Mouse (Mus musculus) kidney, postnatal 36 days (tissue): Measurements from ENCODE around the gene Dusp18.

Source experiments
- DNase-seq, 2 experiments: peaks; one replicate each; pipeline ENCODE4 v3.0.0; 2021 to 2022; ENCODE audit warnings: mixed read lengths in 2 of 2

Dusp18 gene

DNA sequence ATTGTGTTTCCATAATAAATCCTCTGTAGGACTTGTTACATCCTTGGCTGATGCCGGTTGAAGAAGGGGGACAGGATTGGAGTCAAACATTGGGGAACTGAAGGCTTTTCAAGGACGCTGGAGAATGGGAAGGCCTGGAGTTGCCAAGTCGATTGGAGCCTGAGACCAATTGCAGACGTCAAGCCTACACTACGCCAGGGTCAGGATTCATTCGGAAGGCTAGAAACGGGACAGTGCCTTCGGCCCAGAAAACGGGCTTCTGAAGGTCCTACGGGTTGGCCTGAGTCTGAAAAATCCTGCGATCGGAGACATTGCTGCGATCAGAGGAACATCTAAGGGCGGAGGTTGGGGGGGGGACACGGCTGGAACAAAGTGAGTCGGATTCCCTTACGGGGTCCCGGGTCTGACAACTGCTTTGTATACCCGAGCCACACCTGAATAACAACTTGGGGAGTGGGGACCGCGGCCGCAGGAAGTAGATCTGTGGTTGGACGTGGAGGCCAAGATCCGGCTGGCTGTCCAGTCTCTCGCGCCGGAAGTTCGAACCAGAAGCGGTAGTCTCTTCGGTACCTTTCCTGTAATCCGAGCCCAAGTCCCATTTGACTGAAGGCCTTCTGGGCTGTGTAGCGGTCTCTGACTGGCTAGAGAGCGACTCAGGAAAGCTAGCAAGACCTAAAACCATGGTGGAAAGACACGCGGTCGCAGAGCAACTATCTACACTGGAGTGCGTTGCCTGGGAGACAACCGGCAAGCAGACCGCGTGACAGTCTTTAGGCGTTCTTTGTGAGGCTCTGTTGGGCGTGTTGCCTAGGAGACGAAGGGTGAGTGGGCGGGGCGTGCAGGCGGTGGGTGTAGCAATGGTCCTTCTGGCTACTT, at the start of gene Dusp18, which contains the start of gene 4921536K21Rik:
Dusp18 (plus strand) TSS at position 835 of the 876 bp plus-strand sequence.
4921536K21Rik (minus strand) TSS at position 693 of the 876 bp plus-strand sequence.
- peak; percentile 97 for DNase-seq

DNA sequence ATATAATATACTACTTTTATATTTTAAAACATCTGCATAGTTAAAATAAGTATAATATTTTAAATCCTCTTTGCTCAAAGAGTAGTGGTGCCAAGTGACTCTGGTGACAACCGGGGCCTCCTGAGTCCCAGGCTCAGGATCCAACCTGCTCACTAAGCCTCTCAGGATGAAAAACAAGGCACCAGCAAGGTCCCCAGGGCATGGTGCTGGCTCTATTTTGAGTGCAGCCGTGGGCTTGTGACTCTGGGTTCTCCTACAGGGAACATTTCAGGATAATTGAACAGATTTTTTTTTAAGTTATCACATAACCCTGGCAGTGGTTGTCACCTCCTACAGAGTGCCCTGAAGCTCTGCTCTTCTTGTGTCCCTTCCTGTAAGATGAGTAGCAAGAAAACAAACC, 48.7 kb upstream of the Dusp18 start:
- DNase-seq: no peak

DNA sequence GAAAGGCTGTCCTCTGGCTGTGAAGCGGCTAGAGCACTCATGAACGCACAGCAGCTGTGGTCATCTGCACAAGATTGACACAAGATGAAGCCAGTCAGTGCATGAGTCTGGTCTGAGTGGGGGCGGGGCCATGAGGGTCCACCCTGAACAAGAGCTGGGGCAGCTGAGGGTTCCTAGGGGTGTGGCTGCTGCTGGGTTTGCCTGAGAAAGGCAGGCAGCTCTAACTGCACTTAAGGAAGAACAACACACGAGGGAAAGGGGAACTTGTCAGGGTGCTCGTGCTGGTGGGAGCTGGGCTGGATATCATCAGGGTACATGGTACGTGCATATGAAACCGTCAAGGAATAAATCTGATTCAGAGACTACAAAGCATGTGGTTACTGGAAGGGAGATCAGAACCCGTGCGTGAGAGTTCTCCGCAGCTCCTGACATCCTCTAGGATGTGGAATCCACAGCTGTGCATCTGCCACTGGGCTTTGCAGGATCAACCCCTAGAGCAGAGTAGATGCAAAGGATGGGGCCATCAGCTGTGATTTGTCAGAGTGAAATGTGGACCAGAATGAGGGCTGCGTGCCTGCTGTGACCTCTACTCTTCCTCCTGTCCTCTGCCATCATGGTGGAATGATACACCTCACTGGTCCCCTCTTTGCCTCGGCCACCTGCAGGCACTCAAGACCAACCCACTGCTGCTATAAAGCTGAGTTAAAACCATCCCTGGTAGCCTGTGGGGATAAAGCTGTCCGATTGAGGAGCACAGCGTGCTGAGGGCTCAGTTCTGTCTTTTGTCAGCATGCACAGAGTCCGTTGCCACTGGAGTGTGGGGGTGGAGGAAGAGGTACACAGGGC, 45.3 kb upstream of the Dusp18 start:
- no peak for DNase-seq

DNA sequence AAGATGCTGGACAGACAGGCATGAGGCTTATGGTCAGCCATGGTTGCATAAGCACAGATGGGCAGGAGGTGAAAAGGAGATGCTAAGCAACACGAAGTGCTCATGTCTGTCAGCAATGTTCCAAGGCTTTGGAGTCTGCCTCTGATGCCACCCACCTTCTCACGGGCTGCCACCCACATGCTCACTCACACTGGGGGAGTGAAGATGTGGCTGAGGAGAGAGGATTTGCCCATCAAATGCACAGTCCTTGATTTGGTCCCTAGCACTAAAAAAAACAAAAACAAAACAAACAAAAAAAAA, 44.8 kb upstream of the Dusp18 start:
- no peak for DNase-seq

DNA sequence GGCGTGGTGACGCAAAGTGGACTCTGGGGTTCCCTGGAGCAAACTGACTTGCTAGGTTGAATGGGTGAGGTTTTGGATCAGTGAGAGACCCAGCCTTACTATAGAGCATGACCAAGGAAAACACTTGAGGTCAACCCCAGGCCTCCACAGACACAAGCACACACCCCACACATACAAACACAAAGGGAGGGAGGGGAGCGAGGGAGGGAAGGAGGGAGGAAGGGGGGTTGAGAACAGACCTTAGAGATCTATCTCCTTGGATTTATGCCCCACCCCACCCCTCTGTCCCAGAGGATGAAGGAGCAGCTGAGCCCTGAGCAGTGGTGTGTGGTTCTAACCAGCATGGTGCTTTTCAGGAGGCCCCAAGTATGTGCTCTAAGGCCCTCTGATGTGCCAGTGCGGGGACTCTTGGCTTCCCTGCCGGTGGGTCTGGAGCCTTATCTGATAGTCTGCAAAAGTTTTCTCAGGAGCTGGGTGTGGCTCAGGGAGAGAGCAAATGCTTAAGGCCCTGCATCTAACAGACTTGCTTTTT, 44.2 kb upstream of the Dusp18 start:
- no peak for DNase-seq

DNA sequence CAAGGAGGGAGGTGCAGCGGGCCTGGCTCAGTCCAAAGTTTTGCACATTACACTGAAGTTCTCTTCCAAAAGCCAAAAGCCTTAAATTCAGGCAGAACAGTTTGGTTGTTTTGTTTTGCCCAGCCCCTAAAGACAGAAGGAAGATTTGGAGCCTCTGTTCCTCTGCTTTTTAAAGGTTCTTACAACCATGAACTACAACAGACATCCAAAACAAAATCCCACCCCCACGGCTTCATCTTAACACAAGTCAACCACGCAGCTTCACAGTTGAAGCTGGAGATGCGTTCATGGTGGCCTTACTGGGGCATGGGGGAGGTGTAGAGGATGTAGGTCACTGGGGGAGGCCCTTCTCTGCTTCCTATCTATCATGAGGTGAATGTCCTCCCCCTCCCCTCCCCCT, 43.2 kb upstream of the Dusp18 start:
- DNase-seq: no peak

DNA sequence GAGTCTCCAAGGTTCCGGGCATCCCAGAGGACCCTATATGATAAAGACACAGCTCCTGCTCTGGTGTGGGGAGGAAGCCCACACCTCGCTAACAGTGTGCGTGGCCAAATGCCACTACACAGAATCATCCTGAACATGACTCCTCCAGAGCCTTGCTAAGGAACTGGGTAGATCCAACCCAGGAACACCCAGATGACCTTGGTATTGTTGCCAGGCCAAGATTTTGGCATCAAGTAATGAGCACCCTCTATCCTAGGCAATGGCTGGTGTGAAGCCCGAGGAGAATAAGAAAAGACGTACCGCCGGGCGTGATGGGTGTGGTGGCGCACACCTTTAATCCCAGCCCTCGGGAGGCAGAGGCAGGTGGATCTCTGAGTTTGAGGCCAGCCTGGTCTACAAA, 42.0 kb upstream of the Dusp18 start:
- no peak for DNase-seq

DNA sequence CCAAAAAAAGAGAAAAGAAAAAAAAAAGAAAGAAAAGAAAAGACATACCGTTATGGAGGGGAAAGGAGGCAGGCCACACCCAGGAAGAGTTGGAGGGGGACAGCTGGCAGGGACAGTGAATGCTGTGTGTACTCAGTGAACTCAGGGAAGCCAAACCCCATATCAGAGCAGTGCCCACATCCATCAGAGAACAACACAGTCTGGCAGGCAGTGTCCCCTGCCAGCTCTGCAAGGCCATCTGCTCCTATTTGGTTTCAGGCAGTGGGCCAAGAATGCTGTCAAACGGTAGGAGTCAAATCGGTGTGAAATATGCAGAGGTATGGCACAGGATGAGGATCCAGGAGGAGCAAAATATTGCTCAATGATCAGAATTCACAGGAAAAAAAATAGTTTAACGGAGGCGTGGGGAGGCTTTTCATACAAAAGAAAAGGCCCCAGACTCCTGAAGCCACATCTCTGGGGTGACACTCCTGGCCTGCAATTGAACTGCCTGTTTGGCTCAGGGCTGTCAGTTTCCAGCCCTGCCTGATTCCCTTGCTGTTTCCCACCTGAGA, 41.5 kb upstream of the Dusp18 start:
- no peak for DNase-seq

DNA sequence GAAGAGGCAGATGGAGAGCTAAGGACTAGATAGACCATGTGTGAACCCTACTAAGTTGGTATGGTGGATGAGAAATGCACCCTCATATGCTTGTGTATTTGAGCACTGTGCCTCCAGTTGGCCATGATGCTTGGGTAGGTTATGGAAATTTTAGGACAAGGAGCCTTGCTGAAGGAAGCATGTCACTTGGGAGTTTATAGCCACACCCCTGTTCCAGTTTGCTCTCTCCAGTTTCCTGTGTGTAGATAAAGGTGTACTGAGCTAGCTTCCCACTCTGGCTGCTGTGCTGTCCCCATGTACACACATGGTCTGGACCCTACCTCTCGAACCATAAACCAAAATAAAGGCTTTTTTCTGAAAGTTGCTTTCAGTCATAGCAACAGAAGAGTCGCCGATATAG, 40.9 kb upstream of the Dusp18 start:
- DNase-seq: no peak

DNA sequence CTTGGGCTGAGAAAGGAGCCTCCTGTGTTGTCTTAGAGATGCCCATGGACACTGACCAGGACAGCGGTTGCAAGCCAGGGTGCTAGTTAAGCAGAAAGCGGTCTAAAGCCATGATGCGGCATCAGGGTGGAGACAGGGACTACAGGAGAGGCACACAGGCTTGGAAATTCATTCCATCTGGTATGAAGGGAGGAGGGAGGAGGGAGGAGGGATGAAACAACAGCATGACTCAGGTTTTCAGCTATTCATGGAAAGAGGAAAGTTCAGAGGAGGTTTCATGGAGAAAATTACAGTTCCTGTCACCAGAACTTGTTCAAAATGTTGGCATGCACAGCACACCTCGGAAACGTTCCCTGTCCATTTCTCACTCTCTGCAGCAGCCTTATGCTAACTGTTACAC, 39.2 kb upstream of the Dusp18 start:
- DNase-seq: no peak

DNA sequence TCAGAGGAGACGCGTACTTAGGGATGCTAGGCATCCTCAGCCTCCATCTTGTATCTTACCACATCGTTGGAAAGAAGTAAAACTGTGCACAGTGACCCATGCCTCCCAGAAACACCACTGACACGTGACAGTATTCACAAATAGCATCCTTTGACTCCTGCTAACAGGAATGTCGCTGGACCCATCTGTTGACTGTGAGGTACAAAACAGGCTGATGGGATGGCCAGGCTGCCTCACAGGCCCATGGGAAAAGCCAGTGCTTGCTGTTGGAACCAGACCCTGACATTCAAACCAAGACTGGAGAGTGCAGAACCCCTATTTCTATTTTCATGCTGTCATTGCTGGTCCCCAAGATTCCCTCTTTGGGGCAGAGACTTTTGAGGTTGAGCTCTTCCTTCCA, 37.1 kb upstream of the Dusp18 start:
- DNase-seq: no peak

DNA sequence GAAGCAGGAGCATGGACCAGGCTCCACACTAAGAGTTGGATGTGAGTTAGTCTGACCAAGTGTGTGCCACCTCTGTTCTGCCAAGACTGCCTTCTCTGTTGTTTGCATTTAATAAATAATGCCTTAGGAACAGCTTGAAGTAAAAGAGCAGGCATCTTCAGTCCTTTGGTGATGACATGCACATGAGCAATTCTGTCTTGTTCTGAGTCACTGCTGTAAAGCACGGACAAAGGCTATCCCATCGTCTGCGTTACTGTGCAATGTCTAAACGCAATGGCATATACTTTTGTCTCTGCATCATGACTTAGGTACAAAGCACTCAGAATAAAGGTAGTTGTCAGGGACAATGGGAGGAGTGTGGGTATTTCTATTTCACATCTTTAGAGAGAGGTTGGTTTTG, 35.3 kb upstream of the Dusp18 start:
- no peak for DNase-seq

DNA sequence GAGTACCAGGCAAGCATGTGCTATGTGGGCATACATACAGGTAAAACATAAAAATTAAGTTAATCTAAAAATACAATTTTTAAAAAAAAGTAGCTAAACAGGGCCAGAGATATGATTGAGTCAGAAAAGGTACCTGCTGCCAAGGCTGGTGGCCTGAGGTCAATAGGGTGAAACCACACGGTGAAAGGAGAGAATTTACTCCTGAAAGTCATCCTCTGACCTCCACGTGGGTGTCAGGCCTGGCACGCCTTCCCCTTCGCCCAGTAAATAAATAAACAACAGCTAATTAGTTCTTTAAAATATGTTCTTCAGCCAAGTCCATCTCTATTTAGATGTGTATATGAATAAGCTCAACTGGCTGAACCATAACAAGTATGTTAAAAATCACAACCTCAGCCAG, 34.7 kb upstream of the Dusp18 start:
- no peak for DNase-seq

DNA sequence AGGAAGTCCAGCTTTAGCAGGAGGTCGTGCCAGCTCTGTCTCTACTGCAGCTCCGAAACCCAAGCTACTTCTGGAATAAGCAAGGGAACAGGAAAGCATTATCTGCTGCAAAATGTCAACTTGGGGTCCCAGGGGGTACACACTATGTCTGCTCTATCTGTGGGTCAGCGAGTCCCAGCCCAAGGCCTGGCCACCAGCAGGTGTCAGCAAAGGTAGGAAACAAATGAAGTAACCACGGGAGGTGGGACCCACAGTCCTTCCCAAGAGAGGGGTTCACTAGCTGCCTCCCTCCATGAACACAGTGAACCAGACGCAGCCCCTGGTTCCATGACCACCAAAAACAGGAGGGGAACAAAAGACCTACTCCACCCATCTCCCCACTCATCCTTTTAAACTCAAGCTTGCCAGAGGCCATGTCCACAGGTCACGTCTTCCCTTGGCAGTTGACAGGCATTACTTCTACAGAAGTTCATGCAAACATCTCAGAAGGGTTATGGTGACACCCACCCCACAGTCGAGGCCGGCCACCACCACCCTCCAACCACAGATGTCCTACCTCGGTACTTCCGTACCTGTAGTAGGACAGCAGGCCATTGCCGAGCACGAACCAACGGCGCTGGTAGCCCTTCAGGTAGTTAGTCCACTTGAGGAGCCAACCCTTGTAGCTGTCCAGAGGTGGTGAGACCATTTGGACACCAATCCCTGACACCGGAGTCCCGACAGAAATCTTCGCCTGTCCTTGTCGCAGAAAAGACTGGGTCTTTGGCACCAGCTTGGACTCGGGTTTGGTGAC, 32.2 kb upstream of the Dusp18 start:
- DNase-seq: no peak

DNA sequence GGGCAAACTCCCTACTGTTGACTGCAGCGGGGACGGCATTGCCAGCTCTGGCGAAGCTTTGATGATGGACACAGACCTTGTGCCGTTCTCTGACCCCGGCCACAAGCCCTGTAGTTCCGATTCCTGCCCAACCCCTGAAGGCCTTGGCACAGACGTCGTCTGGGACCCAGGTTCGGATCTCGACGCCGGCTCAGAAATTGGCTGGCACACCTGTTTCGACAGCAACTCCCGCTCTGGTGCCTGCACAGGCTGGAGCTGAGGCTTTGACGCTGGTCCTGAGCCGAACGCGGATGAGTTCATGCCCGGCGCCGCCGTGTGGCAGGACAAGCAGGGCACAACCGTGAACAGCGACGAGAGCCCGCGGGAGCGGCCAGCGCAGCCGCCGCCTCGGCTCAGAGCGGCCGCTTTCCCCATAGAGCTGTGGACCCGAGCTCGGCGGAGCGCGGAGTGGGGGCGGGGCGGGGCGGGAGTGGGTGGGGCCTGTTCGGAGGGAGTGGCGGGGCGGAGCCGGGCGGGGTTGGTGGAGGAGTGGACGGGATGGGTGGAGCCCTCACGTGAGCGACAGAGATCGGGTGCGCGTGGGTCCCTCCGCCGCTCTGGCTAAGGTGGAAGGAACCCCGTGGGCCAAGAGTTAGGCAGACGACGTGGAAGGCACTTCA, 31.5 kb upstream of the Dusp18 start, which contains the start of gene Osbp2:
Osbp2 (minus strand) TSS at position 450 of the 659 bp plus-strand sequence.
- peak; percentile 72 to 88 for DNase-seq

DNA sequence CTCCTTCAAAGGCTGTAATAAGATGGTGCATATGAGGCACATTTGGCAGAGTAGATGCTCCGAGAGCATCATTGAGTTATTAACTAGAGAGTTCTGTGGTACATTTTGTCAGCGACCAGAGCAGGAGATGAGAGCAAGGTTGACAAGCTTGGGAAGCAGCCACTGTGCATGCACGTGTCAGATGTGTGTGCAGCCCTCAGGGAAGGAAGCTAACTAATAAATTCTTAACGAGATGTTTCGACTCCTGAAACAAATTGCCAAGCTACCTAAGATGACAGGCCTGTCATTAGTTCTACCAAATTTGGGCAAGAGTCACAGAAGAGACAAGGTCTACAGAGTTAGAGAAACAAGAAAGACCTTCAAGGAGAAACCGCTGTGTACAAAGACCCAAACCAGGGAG, 30.7 kb upstream of the Dusp18 start:
- peak in 1 of 2 experiments; percentile 16 for DNase-seq

DNA sequence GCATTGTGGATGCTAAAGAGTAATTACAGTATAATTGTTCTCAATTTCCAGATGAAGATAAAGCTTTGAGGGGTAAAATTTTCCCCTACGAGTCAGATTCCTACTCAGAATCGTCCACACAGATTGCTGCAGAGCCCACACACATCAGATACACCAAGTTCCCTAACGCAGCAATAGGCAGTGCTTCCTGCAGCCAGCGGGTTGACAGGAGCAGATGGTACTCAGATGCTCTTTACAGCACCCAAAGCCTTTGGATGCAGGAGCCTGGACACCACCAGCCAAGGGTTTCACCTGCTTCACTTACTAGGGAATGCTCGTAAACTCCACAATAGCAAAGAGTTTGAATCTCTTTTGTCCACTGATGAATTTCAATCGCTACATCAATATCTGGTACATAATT, 18.6 kb upstream of the Dusp18 start:
- DNase-seq: no peak

DNA sequence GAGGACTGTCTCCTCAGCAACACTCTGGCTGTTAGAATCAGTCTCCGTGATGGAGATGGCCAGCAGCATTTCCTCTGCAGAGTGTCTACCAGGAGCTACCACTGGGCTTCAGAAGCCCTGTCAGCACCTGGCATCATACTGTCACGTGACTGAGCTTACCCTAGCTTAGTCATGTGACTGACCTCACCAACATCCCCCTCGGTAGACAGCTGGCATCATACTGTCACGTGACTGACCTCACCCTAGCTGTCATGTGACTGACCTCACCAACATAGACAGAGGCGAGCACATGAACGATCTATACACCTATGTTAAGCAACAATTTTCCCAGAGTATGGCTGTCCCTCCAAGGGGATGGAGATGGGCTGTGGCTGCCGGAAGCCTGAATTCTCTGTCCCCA, 16.4 kb upstream of the Dusp18 start:
- DNase-seq: no peak

DNA sequence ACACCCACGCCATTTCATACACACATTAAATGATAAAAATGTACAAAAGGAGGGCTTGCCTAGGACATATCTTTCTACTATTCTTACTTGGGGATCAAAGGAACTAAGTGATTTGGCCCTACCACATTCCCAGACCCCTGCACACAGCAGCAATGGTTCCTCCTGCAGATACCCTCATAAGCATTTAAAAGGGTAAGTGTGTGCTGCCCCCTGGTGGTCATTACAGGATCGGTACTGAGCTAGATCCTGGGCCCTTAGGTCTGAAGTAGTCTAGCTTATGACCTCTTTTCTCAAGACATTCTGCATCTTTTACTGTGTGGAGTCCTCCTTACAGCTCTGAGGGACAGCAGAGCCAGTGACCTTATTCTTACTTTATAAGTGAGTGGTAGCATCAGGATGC, 15.2 kb upstream of the Dusp18 start:
- peak; percentile 77 to 91 for DNase-seq

DNA sequence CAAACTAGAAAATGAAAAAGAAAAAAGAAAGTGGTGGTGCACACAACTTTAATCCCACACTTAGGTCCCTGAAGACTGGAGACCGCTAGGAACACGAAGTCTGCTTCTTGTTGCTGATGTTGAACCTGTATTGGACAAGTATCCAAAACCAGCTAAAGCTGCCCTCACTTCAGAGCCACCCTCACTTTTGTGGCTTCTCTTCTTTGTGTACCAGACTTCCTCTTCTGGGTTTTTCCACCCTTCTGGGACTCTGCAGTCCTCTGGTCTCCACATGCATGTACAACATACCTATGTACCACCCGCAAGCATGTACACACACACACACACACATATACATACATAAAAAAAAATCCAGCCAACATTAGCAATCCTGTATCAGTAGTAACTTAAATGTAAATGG, 11.3 kb upstream of the Dusp18 start:
- DNase-seq: no peak

DNA sequence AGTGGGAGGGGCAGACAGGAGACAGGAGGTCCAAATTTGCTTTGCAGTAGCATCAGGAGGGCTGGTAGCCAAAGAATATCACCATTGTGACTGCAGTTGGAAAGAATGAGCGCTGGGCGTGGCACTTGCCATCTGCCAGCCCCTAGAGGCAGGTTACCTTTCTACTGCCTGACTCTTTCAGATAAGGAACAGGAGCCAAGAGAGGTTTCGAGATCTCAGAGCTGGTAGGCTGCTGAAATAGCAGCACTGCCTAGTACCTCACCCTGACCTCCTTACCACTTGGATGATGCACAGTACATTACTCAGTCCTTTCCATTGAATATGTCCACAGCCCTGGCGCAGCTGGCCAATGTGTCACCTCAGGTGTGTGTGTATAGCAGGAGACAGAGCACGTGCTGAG, 7.7 kb upstream of the Dusp18 start:
- no peak for DNase-seq

DNA sequence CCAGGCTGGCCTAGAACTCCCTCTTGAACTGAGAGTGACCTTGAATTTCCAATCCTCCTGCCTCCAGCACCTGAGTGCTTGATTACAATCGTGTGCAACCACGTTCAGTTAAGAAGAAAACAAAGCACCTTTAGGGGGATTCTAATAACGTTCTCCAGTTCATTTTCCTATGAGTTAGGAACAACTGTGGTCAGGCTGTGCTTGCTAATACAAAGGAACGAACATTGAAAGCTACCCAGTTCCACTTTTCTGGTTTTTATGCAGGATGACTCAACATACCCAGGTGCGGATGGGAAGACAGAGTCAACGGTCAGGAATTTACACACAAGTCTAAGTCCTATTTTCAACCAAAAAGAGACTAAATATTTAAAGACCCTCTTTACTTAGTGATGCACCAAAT, 1.1 kb upstream of the Dusp18 start:
- DNase-seq: no peak
